9 mouse cellular contexts compared by ENCODE assay signal in the genomic region with DNA sequence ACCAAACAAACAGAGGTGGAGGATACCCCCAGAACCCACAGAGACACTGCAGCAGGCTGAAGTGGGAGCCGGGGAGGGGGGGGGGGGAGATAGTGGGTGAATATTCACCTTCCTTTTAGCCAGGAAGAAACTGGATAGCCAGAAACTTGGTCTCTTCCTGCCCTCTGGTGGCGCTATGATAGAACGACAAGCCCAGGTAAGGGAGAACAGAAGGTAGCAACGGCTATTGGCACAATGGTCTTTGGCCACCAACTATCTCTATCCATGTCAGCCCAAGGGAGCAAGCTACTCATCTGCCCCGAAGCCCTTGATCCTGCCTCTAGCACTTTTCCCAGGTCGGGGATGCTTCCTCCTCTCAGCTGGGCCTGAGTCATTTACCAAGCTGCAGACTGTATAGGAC. TPM values are rescaled to one million over a fixed set of nuclear protein-coding genes. Genes with fewer than 3 reads are reported as not detected.
DNase-seq lines count a peak whose midpoint lies in the region; ATAC-seq lines count a peak whose summit lies in the region.
"Had no signal": no experiment of that assay in that cellular context is flagged by ENCODE, and none has a peak within 500 bp of the region (broad histone marks: within the 10 kb centered on the region; RNA-seq: fewer than 3 reads in every experiment).

No protein-coding gene starts in this region.

- peak; percentile 38 for DNase-seq in adrenal gland, adult 2 months
- DNase-seq in adrenal gland, adult 18-20 months (ENCODE audit: low spot score in 2 of 2): no peak
- DNase-seq in midbrain, embryonic 11.5 days (ENCODE audit: low spot score, missing footprints): peak; percentile 84
- DNase-seq in cerebellum, adult 9-10 months: peak; percentile 67
- DNase-seq in kidney, adult 8-10 months: peak; percentile 51 to 68
- peak; percentile 43 for DNase-seq in lung, postnatal 10 days
- peak; percentile 64 for DNase-seq in thymus, postnatal 0 days (ENCODE audit: low spot score)

- H3K4me3 ChIP-seq in midbrain, embryonic 11.5 days (ENCODE audit: low read depth, low read length): no peak overlapping the region
- H3K4me3 ChIP-seq in midbrain, embryonic 13.5 days (replicated peaks): no peak overlapping the region
- H3K4me3 ChIP-seq: heart, embryonic 15.5 days had no signal

- H3K36me3 ChIP-seq in midbrain, embryonic 11.5 days (ENCODE audit: control insufficient read depth, insufficient read depth, low read length): no peaks in the 10 kb centered on the region
- H3K36me3 ChIP-seq in midbrain, embryonic 13.5 days: no peaks in the 10 kb centered on the region
- H3K36me3 ChIP-seq: heart, embryonic 15.5 days had no signal

- no peak overlapping the region for H3K9ac ChIP-seq in midbrain, embryonic 11.5 days (ENCODE audit: low read length)
- no peak overlapping the region for H3K9ac ChIP-seq in midbrain, embryonic 13.5 days (replicated peaks)
- H3K9ac ChIP-seq: heart, embryonic 15.5 days had no signal

- no peaks in the 10 kb centered on the region for H3K4me1 ChIP-seq in midbrain, embryonic 11.5 days (ENCODE audit: control insufficient read depth, insufficient read depth, low read length)
- H3K4me1 ChIP-seq in midbrain, embryonic 13.5 days (replicated peaks): no peaks in the 10 kb centered on the region
- H3K4me1 ChIP-seq: heart, embryonic 15.5 days had no signal

- no peak overlapping the region for H3K4me2 ChIP-seq in midbrain, embryonic 11.5 days
- no peak overlapping the region for H3K4me2 ChIP-seq in midbrain, embryonic 13.5 days (replicated peaks)
- H3K4me2 ChIP-seq: heart, embryonic 15.5 days had no signal

- H3K9me3 ChIP-seq in midbrain, embryonic 11.5 days (ENCODE audit: control insufficient read depth, low read length): no peaks in the 10 kb centered on the region
- H3K9me3 ChIP-seq in midbrain, embryonic 13.5 days: no peaks in the 10 kb centered on the region
- H3K9me3 ChIP-seq: heart, embryonic 15.5 days had no signal

- no peak for ATAC-seq in midbrain, embryonic 11.5 days (ENCODE audit: low FRiP score)
- ATAC-seq in midbrain, embryonic 13.5 days: no peak

- WGBS in midbrain, embryonic 11.5 days: 33% methylated on average over 6 of the region's 6 CpGs
- WGBS in midbrain, embryonic 13.5 days: 29% methylated on average over 6 of the region's 6 CpGs

- no peaks in the 10 kb centered on the region for H3K27me3 ChIP-seq in midbrain, embryonic 11.5 days (ENCODE audit: control insufficient read depth, insufficient read depth, low read length)
- H3K27me3 ChIP-seq in midbrain, embryonic 13.5 days: no peaks in the 10 kb centered on the region
- H3K27me3 ChIP-seq: heart, embryonic 15.5 days had no signal

- no peak overlapping the region for H3K27ac ChIP-seq in midbrain, embryonic 11.5 days (ENCODE audit: low read depth, low read length)
- no peak overlapping the region for H3K27ac ChIP-seq in midbrain, embryonic 13.5 days
- H3K27ac ChIP-seq: heart, embryonic 15.5 days had no signal

RNA-seq across cellular contexts. Expression of gene Trcg1, which starts 16.0 kb away (rescaled TPM):
- total RNA-seq in adrenal gland, adult 2 months (2021): not detected
- polyA plus RNA-seq in adrenal gland, adult 2 months (2012; rRNA removed): not detected in 2 replicates
- total RNA-seq in adrenal gland, adult 18-20 months (2021): not detected
- not detected in 2 replicates for polyA plus RNA-seq in midbrain, embryonic 11.5 days (2014; fragmentation: Nextera tagmentation; extraction: Ambion mirVana)
- not detected in 2 replicates for polyA plus RNA-seq in midbrain, embryonic 13.5 days (2015; fragmentation: Nextera tagmentation; extraction: Ambion mirVana)
- 0.04 TPM in 1 of 2 replicates, not detected in the other for polyA plus RNA-seq in thymus, postnatal 0 days (2015; fragmentation: Nextera tagmentation; extraction: Ambion mirVana)
- polyA plus RNA-seq: heart, embryonic 15.5 days had no signal

RNA-seq across cellular contexts. Expression of gene 1700017B05Rik, which starts 42.1 kb away (rescaled TPM):
- total RNA-seq in adrenal gland, adult 2 months (2021): 10 to 100 TPM; 40.5 to 53.8 TPM
- polyA plus RNA-seq in adrenal gland, adult 2 months (2012; rRNA removed): 33.0 and 42.8 TPM in 2 replicates
- 10 to 100 TPM; 45.7 to 53.6 TPM for total RNA-seq in adrenal gland, adult 18-20 months (2021)
- polyA plus RNA-seq in midbrain, embryonic 11.5 days (2014; fragmentation: Nextera tagmentation; extraction: Ambion mirVana): 6.4 and 9.3 TPM in 2 replicates
- 4.4 and 5.6 TPM in 2 replicates for polyA plus RNA-seq in midbrain, embryonic 13.5 days (2015; fragmentation: Nextera tagmentation; extraction: Ambion mirVana)
- polyA plus RNA-seq in thymus, postnatal 0 days (2015; fragmentation: Nextera tagmentation; extraction: Ambion mirVana): 29.3 and 30.0 TPM in 2 replicates

Comparison
In these comparisons a context has a peak if more than half of its experiments do, and no peak if none do; other contexts are left out.
1. DNase-seq: peak in adrenal gland, adult 2 months (single experiment), midbrain, embryonic 11.5 days (single experiment), cerebellum, adult 9-10 months (single experiment), kidney, adult 8-10 months (2 of 2), lung, postnatal 10 days (single experiment) and thymus, postnatal 0 days (single experiment); none in adrenal gland, adult 18-20 months (0 of 2).